Mouse (Mus musculus) intestine, postnatal 0 days (tissue): ENCODE results near the gene Atad5. TPM values are rescaled to one million over a fixed set of nuclear protein-coding genes. Genes with fewer than 3 reads are reported as not detected.
"Not testable (repeated sequence)": the region's sequence is repeated elsewhere in the genome, so short reads cannot be mapped to it uniquely, and the experiment has no call there.

Source experiments
- ATAC-seq: fragments of 200-750 bp; cut with Nextera tagmentation; 2 replicates; pipeline ENCODE4 v1.8.0; 2017; ENCODE audit warnings: mild to moderate bottlenecking, moderate TSS enrichment, moderate library complexity
- H3K27ac ChIP-seq: fragments of 300-500 bp; sonication (generic); 2 replicates; pipeline ENCODE4 v1.5.1; 2014; ENCODE audit warnings: mild to moderate bottlenecking, low read depth, low read length, moderate library complexity
- H3K27me3 ChIP-seq: fragments of 300-500 bp; sonication (generic); replicated peaks from 2 replicates; pipeline ENCODE4 v1.6.1; 2014; ENCODE audit warnings: low read length, mixed read lengths; ENCODE audit not compliant: control insufficient read depth, insufficient read depth
- H3K36me3 ChIP-seq: fragments of 300-500 bp; sonication (generic); 2 replicates; pipeline ENCODE4 v1.6.1; 2014; ENCODE audit warnings: mild to moderate bottlenecking, moderate library complexity; ENCODE audit not compliant: control insufficient read depth, insufficient read depth
- H3K4me1 ChIP-seq: fragments of 300-500 bp; sonication (generic); replicated peaks from 2 replicates; pipeline ENCODE4 v1.6.1; 2014; ENCODE audit warnings: antibody characterized with exemption, low read length, mixed read lengths; ENCODE audit not compliant: control insufficient read depth, insufficient read depth
- H3K4me2 ChIP-seq: fragments of 300-500 bp; sonication (generic); replicated peaks from 2 replicates; pipeline ENCODE4 v1.6.1; 2014; ENCODE audit warnings: low read depth, mild to moderate bottlenecking, moderate library complexity
- H3K4me3 ChIP-seq: fragments of 300-500 bp; sonication (generic); 2 replicates; pipeline ENCODE4 v1.5.1; 2014; ENCODE audit warnings: low read depth, low read length
- H3K9ac ChIP-seq: fragments of 300-500 bp; sonication (generic); 2 replicates; pipeline ENCODE4 v1.6.1; 2014; ENCODE audit warnings: mild to moderate bottlenecking, low read depth, low read length
- H3K9me3 ChIP-seq: fragments of 300-500 bp; sonication (generic); 2 replicates; pipeline ENCODE4 v1.6.1; 2016; ENCODE audit warnings: mixed run types; ENCODE audit not compliant: control insufficient read depth
- CTCF ChIP-seq: sonication (generic); IDR thresholded peaks from 2 replicates; pipeline ENCODE4 v1.5.1; 2016; ENCODE audit warnings: low read depth, mild to moderate bottlenecking, control low read depth, antibody characterized with exemption, moderate library complexity
- WGBS: fragments of 180-500 bp; shearing (Covaris S2); extraction: QIAGEN DNeasy Blood & Tissue Kit; methylation state at CpG from one replicate; pipeline ENCODE4 v1.1.7; 2014; 5-methylcytosine and 5-hydroxymethylcytosine counted together
- polyA plus RNA-seq: library from polyadenylated mRNA; unstranded; fragments of >200 nt; fragmentation: Nextera tagmentation; extraction: Ambion mirVana; gene quantifications from 2 replicates; pipeline ENCODE4 v1.2.1, GENCODE M21; 2015

The Atad5 gene
- polyA plus RNA-seq, 1 experiment from 2014 or later: 2.2 TPM

- Histone ChIP-seq H3K4me1 (peaks cover 4% of the 10 kb centered on the region), H3K27me3 (no peaks in the 10 kb centered on the region), H3K4me3 (no peak overlapping the region), H3K9ac (no peak overlapping the region), H3K9me3 (no peaks in the 10 kb centered on the region), H3K36me3 (no peaks in the 10 kb centered on the region), H3K4me2 (0 out of 2 replicates have a peak overlapping the region, but pooled peaks have one; percentile 21), H3K27ac (peak overlapping the region; percentile 87)
- TF ChIP-seq CTCF: no peak
- ATAC-seq: peak; percentile 82
- 27% methylated on average over 10 of the region's 10 CpGs for WGBS
Observed at GRCm38 (mm10) chr11:80145787-80146275, 56.6 kb downstream of the Atad5 start.

GRCm38 (mm10) chr11:80147748-80148147, 58.5 kb downstream of the Atad5 start:
- 55% methylated on average over 6 of the region's 6 CpGs for WGBS

GRCm38 (mm10) chr11:80148313-80148712, 59.1 kb downstream of the Atad5 start:
- Histone ChIP-seq H3K27me3 (no peaks in the 10 kb centered on the region), H3K9me3 (no peaks in the 10 kb centered on the region), H3K36me3 (no peaks in the 10 kb centered on the region), H3K27ac (no peak overlapping the region; the same call in 1 of the 2 replicates), H3K9ac (no peak overlapping the region), H3K4me3 (no peak overlapping the region), H3K4me1 (no peaks in the 10 kb centered on the region), H3K4me2 (no peak overlapping the region)
- no peak for TF ChIP-seq CTCF
- 56% methylated on average over 1 of the region's 1 CpGs for WGBS
- ATAC-seq: 0 out of 2 replicates have a peak, but pooled peaks have one; percentile 7

More at GRCm38 (mm10) chr11:80147748-80148147, 58.5 kb downstream of the Atad5 start:
- Histone ChIP-seq H3K27ac (no peak overlapping the region), H3K36me3 (no peaks in the 10 kb centered on the region), H3K27me3 (no peaks in the 10 kb centered on the region), H3K4me2 (no peak overlapping the region), H3K4me1 (peaks cover 4% of the 10 kb centered on the region), H3K4me3 (no peak overlapping the region), H3K9me3 (no peaks in the 10 kb centered on the region), H3K9ac (no peak overlapping the region)
- no peak for ATAC-seq
- TF ChIP-seq CTCF: peak; percentile 47

GRCm38 (mm10) chr11:80148974-80149373, 59.8 kb downstream of the Atad5 start:
- not testable (repeated sequence) for H3K36me3 ChIP-seq, H3K9ac ChIP-seq, H3K9me3 ChIP-seq, H3K27me3 ChIP-seq, H3K4me3 ChIP-seq, ATAC-seq, H3K27ac ChIP-seq, H3K4me1 ChIP-seq, H3K4me2 ChIP-seq
- 47% methylated on average over 1 of the region's 4 CpGs for WGBS

GRCm38 (mm10) chr11:80149412-80150023, 60.3 kb downstream of the Atad5 start:
- Histone ChIP-seq H3K4me3 (no peak overlapping the region), H3K4me2 (no peak overlapping the region), H3K9me3 (no peaks in the 10 kb centered on the region), H3K36me3 (no peaks in the 10 kb centered on the region), H3K27ac (no peak overlapping the region), H3K27me3 (0 out of 2 replicates have a peak, but pooled peaks cover under 1% of the 10 kb centered on the region), H3K9ac (no peak overlapping the region), H3K4me1 (no peaks in the 10 kb centered on the region)
- TF ChIP-seq CTCF: no peak
- WGBS: 80% methylated on average over 8 of the region's 8 CpGs
- no peak for ATAC-seq

- H3K4me2 ChIP-seq: no peak overlapping the region
- no peaks in the 10 kb centered on the region for H3K9me3 ChIP-seq
- no peak overlapping the region for H3K4me3 ChIP-seq
- ATAC-seq: no peak
- H3K27me3 ChIP-seq: 0 out of 2 replicates have a peak, but pooled peaks cover 2% of the 10 kb centered on the region
- H3K9ac ChIP-seq: no peak overlapping the region
- TF ChIP-seq CTCF: no peak
- WGBS: 44% methylated on average over 5 of the region's 5 CpGs
- no peaks in the 10 kb centered on the region for H3K4me1 ChIP-seq
- H3K27ac ChIP-seq: no peak overlapping the region
- H3K36me3 ChIP-seq: no peaks in the 10 kb centered on the region
Observed at GRCm38 (mm10) chr11:80150566-80150965, 61.4 kb downstream of the Atad5 start.
